Mouse (Mus musculus): ENCODE data around the gene Slc25a16.
"Not testable (repeated sequence)": the region's sequence is repeated elsewhere in the genome, so short reads cannot be mapped to it uniquely, and the experiment has no call there.

The Slc25a16 gene

GRCm38 (mm10) chr10:62906336-62906735 lies 14.1 kb upstream of the Slc25a16 start:
- no peak for DNase-seq

GRCm38 (mm10) chr10:62908896-62909295 lies 11.5 kb upstream of the Slc25a16 start, which contains the start of gene Tet1:
TSS of gene Tet1 (minus strand) at chr10:62908996.
- DNase-seq: not testable (repeated sequence)

GRCm38 (mm10) chr10:62911120-62911519 lies 9.3 kb upstream of the Slc25a16 start:
- no peak for DNase-seq

DNA sequence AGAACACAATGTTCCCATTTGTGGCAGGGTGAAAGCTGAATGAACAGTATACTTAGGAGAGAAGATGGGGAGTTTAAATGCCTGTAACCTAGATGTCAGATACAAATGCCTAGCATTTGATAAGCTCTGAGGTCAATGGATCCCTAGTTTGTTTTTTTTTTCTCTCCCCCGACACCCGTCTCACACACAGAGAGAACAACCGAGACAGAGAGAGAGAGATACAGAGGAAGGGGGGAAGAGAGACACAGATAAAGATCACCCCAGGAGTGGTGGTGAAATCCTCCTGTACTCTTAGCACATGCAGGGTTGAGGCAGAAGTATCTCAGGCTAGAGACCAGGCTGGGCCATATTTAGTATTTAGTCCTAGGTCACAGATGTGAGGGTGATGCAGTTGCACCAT lies 1.4 kb upstream of the Slc25a16 start:
- DNase-seq: no peak

DNA sequence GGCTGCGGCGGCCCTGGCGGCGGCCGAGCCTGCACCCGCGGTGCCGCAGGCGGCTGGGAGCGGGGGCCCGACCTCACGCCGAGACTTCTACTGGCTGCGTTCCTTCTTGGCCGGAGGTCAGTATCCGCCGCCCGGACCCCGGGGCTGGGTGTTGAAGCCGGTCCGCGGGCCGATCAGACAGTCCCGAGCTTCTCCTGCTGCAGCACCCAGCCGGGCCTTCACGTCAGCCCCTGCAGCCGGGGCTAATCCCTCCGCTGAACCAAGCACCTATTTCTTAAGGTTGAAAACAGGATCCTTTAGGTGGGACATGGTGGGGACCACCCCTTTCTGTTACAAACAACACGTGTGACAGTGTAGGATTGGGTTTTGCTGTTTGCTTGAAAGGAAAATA lies 328 bp downstream of the Slc25a16 start:
- no peak for DNase-seq

- DNase-seq: no peak
These were observed 3.7 kb downstream of the Slc25a16 start for GRCm38 (mm10) chr10:62924096-62924635.

DNA sequence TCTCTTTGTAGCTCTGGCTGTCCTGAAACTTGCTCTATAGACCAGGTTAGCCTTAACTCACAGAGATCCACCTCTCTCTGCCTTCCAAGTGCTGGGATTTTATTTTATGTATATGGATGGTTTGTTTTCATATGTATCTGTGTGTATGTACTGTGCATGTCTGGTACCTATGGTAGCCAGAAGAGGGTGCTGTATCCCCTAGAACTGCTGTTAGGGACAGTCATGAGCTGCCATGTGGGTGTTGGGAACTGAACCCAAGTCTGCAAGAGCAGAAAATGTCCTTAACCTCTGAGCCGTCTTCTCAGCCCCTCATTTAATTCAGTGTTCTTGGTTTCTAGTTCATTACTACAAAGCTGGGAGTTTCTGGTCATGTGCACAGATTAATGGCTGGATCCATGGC lies 11.9 kb downstream of the Slc25a16 start:
- no peak for DNase-seq

DNA sequence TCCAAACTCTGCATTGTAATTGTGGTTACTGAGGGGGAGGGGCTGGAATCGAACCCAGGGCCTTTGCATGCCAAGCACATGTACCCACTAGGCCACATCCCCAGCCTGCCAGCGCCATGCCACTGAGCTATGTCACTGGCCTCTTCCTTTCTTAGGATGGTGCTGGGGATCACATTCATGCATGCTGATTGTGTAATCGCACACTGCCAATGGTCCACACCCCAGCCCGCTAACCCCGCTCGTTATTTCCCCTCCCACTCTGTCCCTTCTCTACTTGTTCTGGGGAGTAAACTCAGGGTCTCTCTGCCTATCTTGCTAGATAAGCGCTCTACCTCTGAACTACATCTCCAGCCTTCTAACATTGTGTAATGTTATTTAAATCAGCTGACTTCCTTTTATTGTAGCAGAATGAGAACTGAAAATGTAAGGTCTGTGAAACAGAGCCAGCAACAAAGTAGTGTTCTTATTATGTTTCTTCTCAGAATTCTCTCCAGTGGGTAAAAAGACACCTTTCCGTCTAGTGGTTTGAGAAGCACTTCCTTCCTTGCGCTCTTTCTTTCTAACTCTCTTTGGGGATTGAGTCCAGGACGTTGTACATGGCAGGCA lies 24.6 kb downstream of the Slc25a16 start:
- DNase-seq: no peak

DNA sequence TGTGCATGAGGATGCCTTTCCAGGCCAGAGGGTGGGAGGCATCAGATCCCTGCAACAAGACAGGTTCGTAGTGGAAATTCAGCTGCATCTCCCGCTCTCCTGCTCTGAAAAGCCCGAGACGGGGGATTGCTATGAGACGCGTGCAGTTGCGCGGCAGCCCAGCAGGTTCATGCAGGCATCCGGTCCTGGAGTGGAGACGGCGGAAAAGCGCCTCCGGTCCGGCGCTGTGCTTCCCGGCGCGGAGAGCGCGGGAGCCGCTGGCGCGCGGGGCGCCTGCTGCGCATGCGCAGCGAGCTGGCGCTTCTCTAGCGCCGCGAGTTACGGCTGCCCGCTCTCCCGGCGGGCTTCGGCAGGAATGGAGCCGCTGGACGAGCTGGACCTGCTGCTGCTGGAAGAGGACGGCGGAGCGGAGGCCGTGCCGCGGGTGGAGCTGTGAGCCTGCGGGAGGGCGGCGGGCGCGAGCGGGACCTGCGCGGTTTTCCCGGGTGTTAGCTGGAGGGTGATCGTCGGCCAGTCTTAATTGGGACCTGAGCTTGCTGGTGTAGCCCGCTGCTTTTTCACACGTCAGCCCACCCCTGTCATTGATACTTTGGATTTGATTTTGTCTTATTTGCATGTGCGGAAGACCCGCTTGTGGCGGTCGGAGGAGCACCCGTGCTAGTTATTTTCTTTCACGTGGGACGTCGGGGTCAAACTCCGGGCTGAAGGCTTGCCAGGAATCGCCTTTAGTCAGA lies 26.5 kb downstream of the Slc25a16 start, which contains the start of gene Dna2:
Gene Dna2, plus strand, starts transcription at position 289 of the 734 bp plus-strand sequence.
- DNase-seq: peak; percentile 78 to 81

DNA sequence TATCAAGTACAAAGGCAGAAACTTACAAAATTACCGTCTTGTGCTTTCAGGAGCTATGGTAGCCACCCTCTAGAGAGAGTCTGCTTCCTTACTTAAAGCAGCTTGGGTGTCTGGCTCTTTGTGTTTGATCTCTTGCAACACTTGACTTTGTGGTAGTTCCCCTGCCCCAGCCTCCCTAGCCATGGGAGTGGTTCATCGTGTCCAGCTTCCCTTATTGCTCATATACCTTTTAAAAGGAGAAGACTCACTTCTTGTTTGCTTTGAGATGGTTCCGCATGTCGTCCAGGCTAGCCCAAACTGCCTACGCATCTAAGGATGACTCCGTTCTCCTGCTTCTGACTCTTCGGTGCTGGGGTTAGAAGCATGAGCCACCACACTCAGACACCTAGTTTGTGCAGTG lies 28.1 kb downstream of the Slc25a16 start:
- no peak for DNase-seq

DNA sequence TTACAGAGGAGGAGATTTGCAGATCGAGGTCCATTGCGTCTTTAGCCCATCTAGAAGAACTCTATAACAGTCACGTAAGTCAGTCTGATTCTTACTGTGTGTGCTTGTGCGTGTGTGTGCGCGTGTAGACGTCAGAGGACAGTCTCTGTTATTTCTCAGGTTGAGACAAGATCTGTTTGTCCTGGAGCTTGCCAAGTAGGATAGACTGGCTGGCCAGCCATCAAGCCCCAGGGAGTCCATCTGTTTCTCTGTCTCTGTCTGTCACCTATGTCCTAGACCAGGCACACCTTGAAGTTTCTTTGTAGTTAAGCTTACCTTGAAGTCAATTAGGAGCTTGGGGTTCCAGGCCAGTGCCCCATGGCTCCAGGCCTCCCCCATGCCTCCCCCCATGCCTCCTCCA lies 43.5 kb downstream of the Slc25a16 start:
- DNase-seq: peak; percentile 65 to 66

DNA sequence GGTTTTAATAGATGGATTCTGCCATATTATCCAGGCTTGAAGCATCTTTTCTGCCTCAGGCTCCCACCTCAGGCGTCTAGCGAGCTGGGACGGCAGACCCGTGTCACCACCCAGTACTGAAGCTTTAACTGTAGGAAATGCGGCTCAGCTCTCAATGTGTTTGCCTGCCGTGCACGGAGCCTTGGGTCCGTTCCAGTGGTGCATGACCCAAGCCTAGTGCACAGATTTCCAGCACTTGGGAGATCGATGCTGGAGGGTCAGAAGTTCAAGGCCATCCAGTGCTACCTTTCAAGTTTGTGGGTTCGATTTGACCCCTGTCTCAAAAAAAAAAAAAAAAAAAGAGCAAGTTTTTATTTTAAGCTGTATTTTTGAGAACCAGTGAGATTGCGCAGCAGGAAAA lies 45.4 kb downstream of the Slc25a16 start:
- no peak for DNase-seq

GRCm38 (mm10) chr10:62966291-62966690 lies 45.9 kb downstream of the Slc25a16 start:
- DNase-seq: peak in 1 of 2 experiments; percentile 29

GRCm38 (mm10) chr10:62971821-62972220 lies 51.4 kb downstream of the Slc25a16 start:
- DNase-seq: peak; percentile 65 to 68

GRCm38 (mm10) chr10:62979667-62980038 lies 59.2 kb downstream of the Slc25a16 start:
- DNase-seq: no peak

GRCm38 (mm10) chr10:62980039-62980954 lies 59.9 kb downstream of the Slc25a16 start, which contains the start of gene Rufy2:
TSS of gene Rufy2 (plus strand) at chr10:62980223.
- peak; percentile 99 to 100 for DNase-seq

- no peak for DNase-seq
These were observed 63.6 kb downstream of the Slc25a16 start for GRCm38 (mm10) chr10:62984072-62984471.

GRCm38 (mm10) chr10:62984495-62984894 lies 64.1 kb downstream of the Slc25a16 start:
- DNase-seq: peak in 1 of 2 experiments; percentile 26

DNA sequence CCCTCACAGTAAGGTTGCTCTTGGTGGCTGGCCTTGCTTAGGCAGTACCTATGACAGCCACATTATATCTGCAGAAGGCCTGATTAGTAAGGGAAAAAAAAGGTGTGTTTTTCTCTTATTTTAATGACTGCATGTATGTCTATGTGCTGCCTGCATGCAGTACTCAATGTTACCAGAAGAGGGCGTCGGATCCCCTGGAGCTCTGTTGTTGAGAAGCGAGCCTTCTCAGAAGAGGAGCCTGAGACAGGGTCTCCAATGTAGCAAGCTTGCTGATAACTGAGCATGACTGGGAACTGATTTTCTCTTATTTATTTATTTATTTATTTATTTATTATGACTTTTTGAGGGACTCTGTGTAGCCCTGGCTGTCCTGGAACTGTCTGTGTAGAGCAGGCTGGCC lies 66.9 kb downstream of the Slc25a16 start:
- DNase-seq: peak; percentile 55 to 69

DNA sequence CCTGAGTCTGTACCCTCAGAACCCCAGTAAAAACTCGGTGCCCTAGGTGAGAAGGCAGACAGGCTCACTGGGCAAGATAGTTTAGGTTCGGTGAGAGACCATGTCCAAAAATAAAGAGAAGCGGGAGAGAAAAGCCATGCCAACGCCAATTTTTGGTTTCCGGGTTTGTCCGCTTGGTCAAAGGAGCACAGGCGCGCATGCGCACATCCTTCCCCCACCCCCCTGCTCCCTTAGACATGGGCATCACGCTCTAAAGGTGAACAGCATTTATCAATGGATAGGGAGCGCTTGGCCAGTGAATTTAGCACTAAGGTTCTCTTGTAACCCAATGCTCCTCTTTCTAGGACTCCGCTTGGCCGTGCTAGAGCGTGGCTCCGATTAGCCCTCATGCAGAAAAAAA lies 70.2 kb downstream of the Slc25a16 start:
- no peak for DNase-seq

- DNase-seq: no peak
These were observed 73.6 kb downstream of the Slc25a16 start for GRCm38 (mm10) chr10:62993991-62994390.
